ENCODE assay signal across 12 mouse cellular contexts in the genomic region with DNA sequence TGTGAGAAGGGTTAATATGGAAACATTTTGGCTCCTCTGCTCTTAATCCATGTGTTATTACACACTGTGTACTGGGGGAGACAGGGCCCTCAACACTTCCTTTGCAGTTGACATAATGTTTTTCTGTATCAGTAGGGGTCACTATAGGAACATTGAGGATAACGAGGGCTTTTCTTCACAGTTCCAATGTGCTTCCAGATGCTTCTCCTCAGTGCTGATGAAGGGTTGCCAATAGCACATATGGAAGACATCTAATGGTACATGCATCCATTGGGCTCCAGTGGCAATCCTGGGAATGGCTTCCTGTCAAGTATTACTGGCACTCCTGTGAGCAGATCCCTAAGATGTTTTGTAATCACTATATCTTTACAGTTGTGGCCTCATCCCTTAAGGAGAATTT.
A peak's percentile ranks its signal among the peaks of the same experiment; 100 is the strongest.
DNase-seq lines count a peak whose midpoint lies in the region; ATAC-seq lines count a peak whose summit lies in the region.
"Had no signal": no experiment of that assay in that cellular context is flagged by ENCODE, and none has a peak within 500 bp of the region (broad histone marks: within the 10 kb centered on the region; RNA-seq: fewer than 3 reads in every experiment).

No protein-coding gene starts in this region.

- H3K27ac ChIP-seq in liver, embryonic 11.5 days (ENCODE audit: low read depth, low read length): no peak overlapping the region
- H3K27ac ChIP-seq: embryonic facial prominence, embryonic 12.5 days; macrophage; neural tube, embryonic 15.5 days had no signal

- no peaks in the 10 kb centered on the region for H3K4me1 ChIP-seq in liver, embryonic 11.5 days (replicated peaks; ENCODE audit: control insufficient read depth, insufficient read depth, low read length)
- H3K4me1 ChIP-seq: embryonic facial prominence, embryonic 12.5 days; neural tube, embryonic 15.5 days had no signal

- H3K4me3 ChIP-seq in liver, embryonic 11.5 days (ENCODE audit: low read depth, low read length): no peak overlapping the region
- H3K4me3 ChIP-seq: embryonic facial prominence, embryonic 12.5 days; neural tube, embryonic 15.5 days had no signal

- no peak overlapping the region for H3K9ac ChIP-seq in liver, embryonic 11.5 days (ENCODE audit: low read depth, low read length)
- H3K9ac ChIP-seq: embryonic facial prominence, embryonic 12.5 days; neural tube, embryonic 15.5 days had no signal

- H3K36me3 ChIP-seq in liver, embryonic 11.5 days (ENCODE audit: control insufficient read depth, insufficient read depth, low read length): no peaks in the 10 kb centered on the region
- H3K36me3 ChIP-seq: embryonic facial prominence, embryonic 12.5 days; neural tube, embryonic 15.5 days had no signal

- no peak for DNase-seq in frontal cortex, postnatal 36 days (ENCODE audit: low spot score in 2 of 2)
- peak; percentile 7 for DNase-seq in layer of hippocampus, adult 9-10 months (ENCODE audit: low spot score)
- DNase-seq in layer of hippocampus, adult 8-10 months (ENCODE audit: low spot score in 2 of 2): no peak
- peak; percentile 37 for DNase-seq in forelimb bud, embryonic 11.5 days (ENCODE audit: low read depth, low spot score)
- peak; percentile 22 for DNase-seq in retina, embryonic 14.5 days (ENCODE audit: low spot score)
- no peak for DNase-seq in thymus, postnatal 10 days (ENCODE audit: low spot score in 2 of 2)
- DNase-seq in liver, embryonic 11.5 days (ENCODE audit: low spot score): no peak
- DNase-seq: adrenal gland, postnatal 36 days had no signal

- no peaks in the 10 kb centered on the region for H3K27me3 ChIP-seq in liver, embryonic 11.5 days (replicated peaks; ENCODE audit: control insufficient read depth, insufficient read depth, low read length)
- H3K27me3 ChIP-seq: embryonic facial prominence, embryonic 12.5 days; neural tube, embryonic 15.5 days had no signal

- no peaks in the 10 kb centered on the region for H3K9me3 ChIP-seq in liver, embryonic 11.5 days (ENCODE audit: control insufficient read depth, low read length)
- H3K9me3 ChIP-seq: embryonic facial prominence, embryonic 12.5 days; neural tube, embryonic 15.5 days had no signal

- peak; percentile 78 for ATAC-seq in frontal cortex, adult (ENCODE audit: low TSS enrichment)
- ATAC-seq in liver, embryonic 11.5 days (replicated peaks; ENCODE audit: low FRiP score): no peak

- H3K4me2 ChIP-seq in liver, embryonic 11.5 days: no peak overlapping the region
- H3K4me2 ChIP-seq: embryonic facial prominence, embryonic 12.5 days; neural tube, embryonic 15.5 days had no signal

- 42% methylated on average over 1 of the region's 1 CpGs for WGBS in liver, embryonic 11.5 days

Comparison
In these comparisons a context has a peak if more than half of its experiments do, and no peak if none do; other contexts are left out.
1. DNase-seq: peak in layer of hippocampus, adult 9-10 months (single experiment), forelimb bud, embryonic 11.5 days (single experiment) and retina, embryonic 14.5 days (single experiment); none in frontal cortex, postnatal 36 days (0 of 2), layer of hippocampus, adult 8-10 months (0 of 2), thymus, postnatal 10 days (0 of 2) and liver, embryonic 11.5 days (single experiment).